Mouse (Mus musculus): ENCODE results near the gene Tmem150c. TPM values are rescaled to one million over a fixed set of nuclear protein-coding genes. Genes with fewer than 3 reads are reported as not detected.

The Tmem150c gene
- total RNA-seq, 2 experiments from 2014 or later: 3.7 to 4.7 TPM

- no peak for DNase-seq
These were observed 109.7 kb downstream of the Tmem150c start for GRCm38 (mm10) chr5:100049904-100050303.

- DNase-seq: peak; percentile 44
These were observed 111.7 kb downstream of the Tmem150c start for GRCm38 (mm10) chr5:100047871-100048270.

GRCm38 (mm10) chr5:100047143-100047640, 112.4 kb downstream of the Tmem150c start:
- no peak for DNase-seq

GRCm38 (mm10) chr5:100046096-100046495, 113.5 kb downstream of the Tmem150c start:
- DNase-seq: no peak

GRCm38 (mm10) chr5:100044621-100045020, 115.0 kb downstream of the Tmem150c start:
- no peak for DNase-seq

- DNase-seq: no peak
These were observed 115.6 kb downstream of the Tmem150c start for GRCm38 (mm10) chr5:100044030-100044429.

- DNase-seq: peak; percentile 66
These were observed 116.2 kb downstream of the Tmem150c start for GRCm38 (mm10) chr5:100043361-100043760.

- no peak for DNase-seq
These were observed 117.1 kb downstream of the Tmem150c start for GRCm38 (mm10) chr5:100042467-100042866.

- no peak for DNase-seq
These were observed 118.3 kb downstream of the Tmem150c start for GRCm38 (mm10) chr5:100041272-100041671.

- DNase-seq: no peak
These were observed 119.3 kb downstream of the Tmem150c start for GRCm38 (mm10) chr5:100040281-100040784.

GRCm38 (mm10) chr5:100039602-100040142, 119.9 kb downstream of the Tmem150c start, which contains the start of the genes Hnrnpdl and Enoph1:
Gene Hnrnpdl (minus strand): TSS chr5:100039664.
Gene Enoph1 (plus strand): TSS chr5:100039985.
- peak; percentile 94 for DNase-seq

GRCm38 (mm10) chr5:100038714-100039601, 120.7 kb downstream of the Tmem150c start:
- DNase-seq: peak; percentile 99

- DNase-seq: peak; percentile 95
These were observed 121.5 kb downstream of the Tmem150c start for GRCm38 (mm10) chr5:100037965-100038713.

GRCm38 (mm10) chr5:100036681-100037080, 122.9 kb downstream of the Tmem150c start:
- no peak for DNase-seq

- peak; percentile 41 for DNase-seq
These were observed 123.7 kb downstream of the Tmem150c start for GRCm38 (mm10) chr5:100035950-100036349.

- no peak for DNase-seq
These were observed 127.0 kb downstream of the Tmem150c start for GRCm38 (mm10) chr5:100032646-100033045.

GRCm38 (mm10) chr5:100032107-100032506, 127.5 kb downstream of the Tmem150c start:
- no peak for DNase-seq

- peak; percentile 59 for DNase-seq
These were observed 129.5 kb downstream of the Tmem150c start for GRCm38 (mm10) chr5:100030069-100030468.

Measured in heart, postnatal 4 days (tissue).